ENCODE assay signal across 10 mouse cellular contexts in genomic region chr11:22636761-22637557, GRCm38 (mm10).
A peak's percentile ranks its signal among the peaks of the same experiment; 100 is the strongest.
DNase-seq lines count a peak whose midpoint lies in the region; ATAC-seq and TF ChIP-seq lines count a peak whose summit lies in the region.
"Had no signal": no experiment of that assay in that cellular context is flagged by ENCODE, and none has a peak within 500 bp of the region (broad histone marks: within the 10 kb centered on the region; RNA-seq: fewer than 3 reads in every experiment).

No protein-coding gene starts in this region.

- no peaks in the 10 kb centered on the region for H3K36me3 ChIP-seq in heart, embryonic 10.5 days
- no peaks in the 10 kb centered on the region for H3K36me3 ChIP-seq in hindbrain, postnatal 0 days (ENCODE audit: insufficient read depth, low read length)
- H3K36me3 ChIP-seq in lung, embryonic 16.5 days (ENCODE audit: control insufficient read depth, insufficient read depth, low read length): no peaks in the 10 kb centered on the region

- H3K27ac ChIP-seq in heart, embryonic 10.5 days: no peak overlapping the region
- H3K27ac ChIP-seq in hindbrain, postnatal 0 days: 0 out of 2 replicates have a peak overlapping the region, but pooled peaks have one; percentile 22
- H3K27ac ChIP-seq in lung, embryonic 16.5 days (ENCODE audit: low read length): peak overlapping the region; percentile 84

- peak; percentile 53; the same call in 1 of the 2 replicates for ATAC-seq in hindbrain, postnatal 0 days
- ATAC-seq in lung, embryonic 16.5 days (ENCODE audit: low read depth): peak; percentile 90
- ATAC-seq in erythroid progenitor cell, adult 5-6 weeks (replicated peaks; ENCODE audit: low FRiP score, poor library complexity, severe bottlenecking): no peak
- ATAC-seq: liver, postnatal 0 days had no signal

- no peak overlapping the region for H3K9ac ChIP-seq in hindbrain, postnatal 0 days (replicated peaks; ENCODE audit: low read length)
- no peak overlapping the region for H3K9ac ChIP-seq in lung, embryonic 16.5 days (ENCODE audit: low read length)
- H3K9ac ChIP-seq: liver, postnatal 0 days had no signal

- no peaks in the 10 kb centered on the region for H3K27me3 ChIP-seq in heart, embryonic 10.5 days (ENCODE audit: insufficient read depth, poor library complexity, severe bottlenecking)
- H3K27me3 ChIP-seq in hindbrain, postnatal 0 days (ENCODE audit: insufficient read depth, low read length): no peaks in the 10 kb centered on the region
- no peaks in the 10 kb centered on the region for H3K27me3 ChIP-seq in lung, embryonic 16.5 days (ENCODE audit: control insufficient read depth, insufficient read depth, low read depth, low read length)
- H3K27me3 ChIP-seq: CH12.LX had no signal

- peak; percentile 57 to 64 for DNase-seq in heart, adult 18-20 months
- no peak for DNase-seq in heart, embryonic 10.5 days (ENCODE audit: low spot score)
- DNase-seq in NIH3T3 (ENCODE audit: low read depth): peak; percentile 80
- peak; percentile 48 for DNase-seq in hindbrain, postnatal 0 days (ENCODE audit: low spot score)
- no peak for DNase-seq in embryo, embryonic 9.5 days (ENCODE audit: extremely low spot score)
- DNase-seq in right cerebral cortex, postnatal 14 days: no peak
- DNase-seq: liver, postnatal 0 days had no signal

- H3K4me1 ChIP-seq in heart, embryonic 10.5 days: peaks cover 15% of the 10 kb centered on the region
- no peaks in the 10 kb centered on the region; the same call in 1 of the 2 replicates for H3K4me1 ChIP-seq in hindbrain, postnatal 0 days (ENCODE audit: insufficient read depth, low read length)
- H3K4me1 ChIP-seq in lung, embryonic 16.5 days (replicated peaks; ENCODE audit: control insufficient read depth, insufficient read depth, low read length): peaks cover 28% of the 10 kb centered on the region

- no peak overlapping the region for H3K4me2 ChIP-seq in hindbrain, postnatal 0 days (ENCODE audit: low read depth, low read length)
- H3K4me2 ChIP-seq in lung, embryonic 16.5 days (ENCODE audit: low read depth, low read length): no peak overlapping the region

- 78% methylated on average over 9 of the region's 9 CpGs for WGBS in heart, embryonic 10.5 days
- WGBS in hindbrain, postnatal 0 days: 64% methylated on average over 9 of the region's 9 CpGs
- WGBS in lung, embryonic 16.5 days: 50% methylated on average over 9 of the region's 9 CpGs

- H3K4me3 ChIP-seq in heart, embryonic 10.5 days: no peak overlapping the region
- H3K4me3 ChIP-seq in hindbrain, postnatal 0 days (ENCODE audit: low read length): no peak overlapping the region
- H3K4me3 ChIP-seq in lung, embryonic 16.5 days (ENCODE audit: low read length): no peak overlapping the region

- peak; percentile 7; the same call in 1 of the 2 replicates for TF ChIP-seq CTCF in hindbrain, postnatal 0 days (IDR thresholded peaks at IDR 0.05; ENCODE audit: low read depth)

- H3K9me3 ChIP-seq in heart, embryonic 10.5 days: no peaks in the 10 kb centered on the region
- no peaks in the 10 kb centered on the region for H3K9me3 ChIP-seq in hindbrain, postnatal 0 days (ENCODE audit: low read length)
- no peaks in the 10 kb centered on the region for H3K9me3 ChIP-seq in lung, embryonic 16.5 days (ENCODE audit: control insufficient read depth, low read length)

Comparison
In these comparisons a context has a peak if more than half of its experiments do, and no peak if none do; other contexts are left out.
1. DNase-seq: peak in heart, adult 18-20 months (2 of 2), NIH3T3 (single experiment) and hindbrain, postnatal 0 days (single experiment); none in heart, embryonic 10.5 days (single experiment), embryo, embryonic 9.5 days (single experiment) and right cerebral cortex, postnatal 14 days (single experiment).